Mouse (Mus musculus) midbrain, embryonic 10.5 days (tissue): Measurements from ENCODE around the gene Slc29a3. TPM values are rescaled to one million over a fixed set of nuclear protein-coding genes. Genes with fewer than 3 reads are reported as not detected.
A peak's percentile ranks its signal among the peaks of the same experiment; 100 is the strongest.

Experiments
- DNase-seq: peaks from one replicate; pipeline ENCODE4 v3.0.0-alpha.2; 2017; ENCODE audit warnings: low spot score
- H3K27ac ChIP-seq: fragments of 300-500 bp; sonication (generic); replicated peaks from 2 replicates; pipeline ENCODE4 v1.5.1; 2016; ENCODE audit warnings: mild to moderate bottlenecking
- H3K27me3 ChIP-seq: fragments of 300-500 bp; sonication (generic); 2 replicates; pipeline ENCODE4 v1.6.1; 2016; ENCODE audit warnings: low read depth, mild to moderate bottlenecking; ENCODE audit not compliant: poor library complexity, severe bottlenecking
- H3K36me3 ChIP-seq: fragments of 300-500 bp; sonication (generic); 2 replicates; pipeline ENCODE4 v1.6.1; 2016; ENCODE audit warnings: mild to moderate bottlenecking, moderate library complexity
- H3K4me1 ChIP-seq: fragments of 300-500 bp; sonication (generic); 2 replicates; pipeline ENCODE4 v1.6.1; 2016
- H3K4me3 ChIP-seq: fragments of 300-500 bp; sonication (generic); 2 replicates; pipeline ENCODE4 v1.5.1; 2016; ENCODE audit warnings: mild to moderate bottlenecking, moderate library complexity
- H3K9me3 ChIP-seq: fragments of 300-500 bp; sonication (generic); replicated peaks from 2 replicates; pipeline ENCODE4 v1.6.1; 2016; ENCODE audit warnings: mild to moderate bottlenecking
- WGBS: fragments of 180-500 bp; shearing (Covaris S2); methylation state at CpG from one replicate; pipeline ENCODE4 v1.1.7; 2016; 5-methylcytosine and 5-hydroxymethylcytosine counted together
- polyA plus RNA-seq: library from polyadenylated mRNA; unstranded; fragments of >200 nt; fragmentation: Nextera tagmentation; extraction: Ambion mirVana; gene quantifications from 2 replicates; pipeline ENCODE4 v1.2.1, GENCODE M21; 2016

The Slc29a3 gene
- polyA plus RNA-seq, 1 experiment from 2014 or later = 8.4 TPM

DNA sequence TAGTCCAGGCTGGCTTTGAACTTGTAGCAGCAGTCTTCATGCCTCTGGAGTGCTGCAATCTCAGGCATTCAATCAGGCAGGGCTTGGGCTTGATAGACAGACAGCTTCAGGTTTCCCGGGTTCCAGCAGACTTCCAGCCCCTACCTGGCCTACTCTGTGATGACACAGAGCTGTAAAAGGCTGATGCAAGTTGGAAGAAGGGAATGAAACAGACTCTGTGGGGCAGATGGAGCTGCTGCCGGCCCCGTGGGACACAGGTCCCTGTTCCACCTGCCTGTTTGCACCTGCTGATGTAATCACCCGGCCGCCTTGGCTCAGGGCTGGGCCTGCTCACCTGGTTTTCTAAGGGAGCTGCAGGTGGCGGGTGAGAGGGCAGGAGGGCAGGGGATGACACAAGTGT lies 38.3 kb upstream of the Slc29a3 start:
- Histone ChIP-seq H3K27ac (no peak overlapping the region), H3K27me3 (peaks cover 44% of the 10 kb centered on the region), H3K4me3 (no peak overlapping the region), H3K9me3 (no peaks in the 10 kb centered on the region), H3K4me1 (peaks cover 49% of the 10 kb centered on the region), H3K36me3 (no peaks in the 10 kb centered on the region)
- 91% methylated on average over 6 of the region's 6 CpGs for WGBS
- no peak for DNase-seq

DNA sequence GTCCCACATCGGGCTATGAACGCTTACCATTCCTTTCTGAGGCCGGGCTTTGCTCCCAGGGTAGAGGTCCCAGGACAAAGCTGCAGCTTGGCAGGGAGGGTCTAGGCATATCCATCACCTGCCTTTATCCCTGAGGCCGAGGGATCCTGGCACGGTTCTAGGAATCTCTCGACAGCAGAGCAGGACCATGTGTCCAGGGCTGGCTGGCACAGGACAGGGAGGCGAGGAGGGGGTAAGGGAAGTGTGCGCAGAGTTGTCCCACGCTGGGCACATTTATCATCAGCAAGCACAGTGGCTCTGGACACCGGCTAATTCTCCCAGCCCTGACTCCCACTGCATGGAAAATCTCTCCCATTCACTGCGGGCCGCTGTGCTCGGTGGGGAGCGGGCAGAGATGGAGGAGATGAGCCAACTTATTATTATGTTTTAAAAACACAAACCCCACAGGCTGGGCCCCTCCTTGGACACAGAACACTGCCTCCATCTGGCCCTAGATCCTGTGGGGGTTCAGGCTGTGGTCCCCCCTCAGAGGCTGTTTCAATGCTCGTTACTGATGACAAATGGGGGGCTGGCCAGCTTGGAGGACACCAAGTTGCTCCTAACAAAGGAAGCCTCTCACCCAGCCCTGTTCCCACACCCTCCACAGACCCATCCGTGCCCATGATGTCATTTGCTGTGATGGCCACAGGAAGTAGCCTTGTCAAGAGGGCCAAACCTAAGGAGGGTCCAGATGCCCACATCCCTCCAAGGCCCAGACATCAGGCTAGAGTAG lies 34.9 kb upstream of the Slc29a3 start:
- DNase-seq = no peak
- peaks cover 27% of the 10 kb centered on the region for H3K4me1 ChIP-seq
- WGBS = 86% methylated on average over 16 of the region's 16 CpGs
- H3K27ac ChIP-seq = peak overlapping the region; percentile 33; the same call in 1 of the 2 replicates
- no peaks in the 10 kb centered on the region for H3K36me3 ChIP-seq
- no peak overlapping the region for H3K4me3 ChIP-seq
- H3K27me3 ChIP-seq = peaks cover 14% of the 10 kb centered on the region
- H3K9me3 ChIP-seq = no peaks in the 10 kb centered on the region

DNA sequence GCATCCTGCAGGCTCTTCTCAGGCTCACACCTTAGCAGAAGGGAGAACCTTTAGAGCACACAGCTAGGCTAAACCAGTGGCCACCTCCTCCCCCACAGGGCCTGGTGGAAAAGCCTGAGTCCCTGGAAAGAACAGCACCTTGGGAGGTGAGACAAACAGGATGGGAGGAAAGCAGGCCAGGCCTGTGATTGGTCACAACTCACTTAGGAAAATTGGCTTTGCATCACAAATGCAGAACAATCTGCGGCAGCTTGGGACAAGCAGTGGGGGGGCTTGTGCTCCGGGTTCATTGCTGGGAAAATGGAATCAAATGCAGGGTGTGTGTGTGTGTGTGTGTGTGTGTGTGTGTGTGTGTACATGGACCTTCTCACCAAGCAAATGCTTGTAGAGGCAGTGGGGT lies 31.0 kb upstream of the Slc29a3 start:
- WGBS = 37% methylated on average over 2 of the region's 2 CpGs
- Histone ChIP-seq H3K27me3 (peaks cover 27% of the 10 kb centered on the region), H3K36me3 (no peaks in the 10 kb centered on the region), H3K27ac (no peak overlapping the region), H3K9me3 (no peaks in the 10 kb centered on the region), H3K4me1 (peaks cover 25% of the 10 kb centered on the region), H3K4me3 (no peak overlapping the region)
- no peak for DNase-seq

DNA sequence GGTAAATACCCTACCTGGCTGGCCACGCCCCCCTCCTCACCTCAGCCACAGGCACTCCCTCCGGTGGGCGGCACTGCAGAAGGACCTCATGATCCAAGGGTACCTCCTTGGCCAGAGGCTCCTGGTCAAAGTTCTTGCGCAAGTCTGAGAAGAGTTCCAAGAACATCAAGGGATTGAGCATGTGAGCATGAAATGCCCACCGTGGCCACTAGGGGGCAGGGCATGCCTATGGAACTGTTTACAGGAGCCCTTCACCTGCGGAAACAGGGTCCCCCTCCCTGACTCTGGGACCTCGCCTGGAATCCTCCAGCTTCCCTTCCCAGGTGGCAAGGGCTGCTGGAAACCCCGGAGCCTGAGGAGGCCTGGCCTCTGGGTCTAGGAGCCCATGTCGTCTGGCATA lies 27.0 kb upstream of the Slc29a3 start:
- Histone ChIP-seq H3K4me1 (peaks cover 15% of the 10 kb centered on the region), H3K27me3 (peaks cover 36% of the 10 kb centered on the region), H3K27ac (no peak overlapping the region), H3K9me3 (no peaks in the 10 kb centered on the region), H3K36me3 (peaks cover 4% of the 10 kb centered on the region; the same call in 1 of the 2 replicates), H3K4me3 (no peak overlapping the region)
- 9% methylated on average over 9 of the region's 9 CpGs for WGBS
- DNase-seq = peak; percentile 80

DNA sequence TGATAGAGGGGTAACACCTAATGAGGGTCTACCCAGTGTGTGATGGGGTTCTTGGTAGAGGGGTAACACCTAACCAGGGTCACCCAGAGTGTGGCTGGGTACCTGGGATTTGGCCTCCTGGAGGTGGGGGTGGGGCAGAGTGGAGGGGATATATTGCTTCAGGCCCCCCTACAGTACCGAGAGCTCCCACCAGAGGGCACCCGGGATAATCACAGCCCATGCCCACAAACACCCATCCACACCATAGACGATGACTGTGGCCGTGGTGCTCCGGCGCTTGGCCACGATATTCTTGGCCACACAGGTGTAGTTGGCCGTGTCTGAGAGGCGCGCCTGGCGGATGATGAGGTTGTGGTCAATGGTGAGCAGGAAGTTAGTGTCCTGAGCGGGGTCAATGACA lies 25.9 kb upstream of the Slc29a3 start:
- H3K9me3 ChIP-seq = no peaks in the 10 kb centered on the region
- H3K36me3 ChIP-seq = peaks cover 11% of the 10 kb centered on the region; the same call in 1 of the 2 replicates
- H3K27ac ChIP-seq = no peak overlapping the region
- H3K4me3 ChIP-seq = no peak overlapping the region
- peaks cover 36% of the 10 kb centered on the region for H3K27me3 ChIP-seq
- 72% methylated on average over 12 of the region's 12 CpGs for WGBS
- H3K4me1 ChIP-seq = peaks cover 11% of the 10 kb centered on the region
- DNase-seq = peak; percentile 62

DNA sequence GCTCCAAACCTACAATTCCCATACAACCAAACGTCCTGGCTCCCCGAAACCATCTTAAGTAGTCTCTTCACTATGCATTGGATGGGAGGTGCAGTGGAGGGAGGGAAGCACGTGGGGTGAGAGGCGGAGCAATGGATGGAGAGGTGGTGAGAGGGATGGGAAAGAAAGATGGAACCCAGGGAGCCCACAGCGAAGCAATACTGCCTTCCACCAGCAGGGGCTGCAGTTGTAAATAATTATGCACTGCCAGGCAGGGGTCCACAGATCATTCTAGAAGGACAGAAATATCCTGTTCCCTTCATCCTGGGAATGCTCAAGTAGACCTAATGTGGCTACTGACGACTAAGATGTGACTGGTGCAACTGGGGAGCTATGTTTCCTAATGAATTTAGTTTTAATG lies 22.9 kb upstream of the Slc29a3 start:
- Histone ChIP-seq H3K27me3 (peaks cover 22% of the 10 kb centered on the region), H3K9me3 (no peaks in the 10 kb centered on the region), H3K27ac (no peak overlapping the region), H3K4me3 (no peak overlapping the region), H3K36me3 (peaks cover 11% of the 10 kb centered on the region; the same call in 1 of the 2 replicates), H3K4me1 (peaks cover 8% of the 10 kb centered on the region; the same call in 1 of the 2 replicates)
- no peak for DNase-seq
- WGBS = 78% methylated on average over 6 of the region's 6 CpGs

DNA sequence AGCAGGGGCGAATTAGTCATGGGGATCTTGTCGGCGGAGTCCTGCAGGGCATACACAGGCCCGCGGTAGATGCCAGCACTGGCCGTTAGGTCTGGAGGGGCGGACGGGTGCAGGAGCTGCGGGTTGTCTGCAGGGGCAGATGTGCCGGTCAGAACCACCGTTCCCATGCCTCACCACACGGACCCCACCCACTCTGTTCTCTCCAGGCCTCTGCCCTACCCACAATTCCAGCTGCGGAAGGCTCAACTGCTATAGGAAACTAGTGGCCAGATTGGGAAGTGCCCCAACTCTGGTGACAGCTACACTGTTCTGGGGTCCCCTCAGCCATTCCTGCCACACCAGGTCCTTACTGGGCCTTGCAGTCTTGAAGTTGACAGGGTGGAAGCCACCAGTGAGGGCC lies 22.0 kb upstream of the Slc29a3 start:
- Histone ChIP-seq H3K36me3 (peaks cover 11% of the 10 kb centered on the region; the same call in 1 of the 2 replicates), H3K4me3 (no peak overlapping the region), H3K27me3 (peaks cover 15% of the 10 kb centered on the region; the same call in 1 of the 2 replicates), H3K27ac (no peak overlapping the region), H3K4me1 (peaks cover 3% of the 10 kb centered on the region; the same call in 1 of the 2 replicates), H3K9me3 (no peaks in the 10 kb centered on the region)
- DNase-seq = no peak
- WGBS = 92% methylated on average over 13 of the region's 13 CpGs

DNA sequence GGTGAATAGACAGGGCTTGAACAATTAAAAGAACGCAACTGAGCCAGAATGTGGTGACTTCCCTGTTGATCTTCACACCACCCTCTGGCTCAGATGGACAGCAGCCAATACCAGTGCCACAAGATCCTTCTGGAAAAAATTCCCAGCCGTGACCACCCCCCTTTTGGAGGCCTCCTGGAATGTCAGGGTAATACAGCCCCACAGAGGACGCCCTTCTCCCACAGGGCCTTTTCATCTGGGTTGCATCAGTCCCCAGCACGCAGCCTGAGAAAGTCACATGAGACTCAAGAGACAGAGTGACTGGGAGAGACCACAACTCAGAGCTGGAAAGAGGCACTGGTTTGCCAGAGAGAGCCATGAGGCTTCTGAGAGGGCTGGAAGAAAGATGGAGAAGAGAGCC lies 18.3 kb upstream of the Slc29a3 start:
- peaks cover 11% of the 10 kb centered on the region; the same call in 1 of the 2 replicates for H3K36me3 ChIP-seq

DNA sequence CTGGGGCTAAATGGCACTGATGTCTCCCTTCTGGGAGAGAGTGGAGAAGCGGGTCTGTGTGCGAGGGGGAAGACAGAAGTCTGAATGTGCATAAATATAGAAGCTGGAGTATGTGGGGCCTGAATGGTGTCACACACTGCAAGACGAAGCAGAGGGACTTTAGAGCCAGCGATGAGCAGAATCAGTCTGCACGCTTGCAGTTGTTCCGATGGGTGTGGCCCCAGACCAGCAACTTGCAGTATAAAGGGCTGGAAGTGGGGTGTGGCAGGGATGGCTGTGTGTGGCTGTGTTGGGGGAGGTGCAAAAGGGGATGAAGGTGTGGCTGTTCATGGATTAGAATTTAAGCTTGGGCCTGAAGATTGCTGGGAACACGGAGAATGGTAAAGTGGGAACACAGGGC lies 16.0 kb upstream of the Slc29a3 start:
- no peak overlapping the region for H3K4me3 ChIP-seq
- no peak overlapping the region for H3K27ac ChIP-seq
- H3K4me1 ChIP-seq = no peaks in the 10 kb centered on the region
- no peak for DNase-seq
- no peaks in the 10 kb centered on the region for H3K27me3 ChIP-seq
- no peaks in the 10 kb centered on the region for H3K36me3 ChIP-seq
- 90% methylated on average over 7 of the region's 7 CpGs for WGBS
- H3K9me3 ChIP-seq = no peaks in the 10 kb centered on the region

More for the DNA sequence above, 18.3 kb upstream of the Slc29a3 start:
- no peaks in the 10 kb centered on the region for H3K9me3 ChIP-seq
- 80% methylated on average over 4 of the region's 4 CpGs for WGBS
- no peaks in the 10 kb centered on the region for H3K4me1 ChIP-seq
- no peak for DNase-seq
- 0 out of 2 replicates have a peak overlapping the region, but pooled peaks have one; percentile 3 for H3K27ac ChIP-seq
- H3K27me3 ChIP-seq = no peaks in the 10 kb centered on the region
- no peak overlapping the region for H3K4me3 ChIP-seq

DNA sequence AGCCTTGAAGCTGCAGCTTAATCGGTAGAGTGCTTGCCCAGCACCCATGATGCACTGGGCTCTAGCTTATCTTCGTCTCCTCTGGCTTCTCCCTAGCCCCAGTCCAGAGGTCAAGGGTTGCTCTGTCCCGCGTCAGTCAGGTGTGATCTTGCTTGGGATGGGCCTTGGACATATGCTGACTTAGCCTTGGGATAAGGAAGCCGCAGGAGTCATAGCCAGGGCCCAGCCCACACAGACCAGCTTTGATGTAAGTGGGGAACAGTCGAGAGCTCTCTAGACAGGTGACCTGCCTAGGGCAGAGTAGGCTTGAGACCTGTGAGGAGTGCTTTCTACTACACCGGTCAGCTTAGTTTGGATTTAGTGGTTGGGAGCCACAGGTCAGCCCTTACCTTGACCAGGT lies 14.8 kb upstream of the Slc29a3 start:
- H3K9me3 ChIP-seq = no peaks in the 10 kb centered on the region
- no peak overlapping the region for H3K27ac ChIP-seq
- 92% methylated on average over 7 of the region's 7 CpGs for WGBS
- H3K4me3 ChIP-seq = no peak overlapping the region
- no peaks in the 10 kb centered on the region for H3K36me3 ChIP-seq
- no peak for DNase-seq
- H3K4me1 ChIP-seq = no peaks in the 10 kb centered on the region
- H3K27me3 ChIP-seq = no peaks in the 10 kb centered on the region

DNA sequence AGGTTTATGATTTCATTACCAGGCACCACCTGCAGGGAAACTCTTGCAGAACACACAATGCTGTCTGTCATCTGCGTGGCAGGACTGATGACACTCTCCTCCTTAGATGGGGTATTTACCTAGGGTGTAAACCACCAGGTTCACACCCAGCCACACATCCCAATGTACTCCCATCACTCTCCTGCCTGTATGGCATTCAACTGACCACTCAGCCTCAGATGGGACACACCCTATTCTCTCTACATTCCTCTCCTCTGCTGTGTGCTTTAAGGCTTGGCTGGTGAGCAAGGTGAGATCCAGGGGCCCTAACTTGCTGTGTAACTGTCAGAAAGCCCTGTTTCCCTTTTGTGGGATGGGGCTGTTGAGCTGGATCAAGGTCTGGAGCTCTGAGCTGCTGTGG lies 9.5 kb upstream of the Slc29a3 start:
- Histone ChIP-seq H3K36me3 (no peaks in the 10 kb centered on the region), H3K9me3 (0 out of 2 replicates have a peak, but pooled peaks cover 7% of the 10 kb centered on the region), H3K4me3 (no peak overlapping the region), H3K4me1 (no peaks in the 10 kb centered on the region), H3K27me3 (no peaks in the 10 kb centered on the region), H3K27ac (no peak overlapping the region)
- WGBS = 86% methylated on average over 1 of the region's 1 CpGs
- DNase-seq = no peak

DNA sequence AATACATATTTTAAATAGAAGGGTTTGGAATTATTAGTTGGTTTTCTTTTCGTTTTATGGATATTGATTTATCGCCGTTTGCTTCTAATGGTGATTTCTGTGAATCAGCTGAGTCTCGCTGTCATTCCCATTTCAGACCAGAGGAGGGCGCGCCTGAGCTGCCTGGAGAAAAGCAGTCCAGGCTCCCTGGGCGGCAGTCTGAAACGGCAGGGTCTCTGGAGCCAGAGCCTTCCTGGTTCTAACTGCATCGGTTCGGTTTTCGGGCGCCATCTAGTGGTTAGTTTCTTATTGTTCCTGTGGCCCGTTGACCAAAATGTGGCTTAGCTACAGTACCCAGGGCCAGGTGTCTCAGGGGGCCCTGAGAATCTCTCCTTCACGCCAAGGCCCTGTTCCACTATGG lies 7.8 kb upstream of the Slc29a3 start:
- no peak overlapping the region for H3K4me3 ChIP-seq
- H3K36me3 ChIP-seq = no peaks in the 10 kb centered on the region
- WGBS = 6% methylated on average over 14 of the region's 14 CpGs
- no peaks in the 10 kb centered on the region for H3K27me3 ChIP-seq
- H3K4me1 ChIP-seq = no peaks in the 10 kb centered on the region
- no peak overlapping the region for H3K27ac ChIP-seq
- 0 out of 2 replicates have a peak, but pooled peaks cover 7% of the 10 kb centered on the region for H3K9me3 ChIP-seq
- DNase-seq = peak; percentile 90

DNA sequence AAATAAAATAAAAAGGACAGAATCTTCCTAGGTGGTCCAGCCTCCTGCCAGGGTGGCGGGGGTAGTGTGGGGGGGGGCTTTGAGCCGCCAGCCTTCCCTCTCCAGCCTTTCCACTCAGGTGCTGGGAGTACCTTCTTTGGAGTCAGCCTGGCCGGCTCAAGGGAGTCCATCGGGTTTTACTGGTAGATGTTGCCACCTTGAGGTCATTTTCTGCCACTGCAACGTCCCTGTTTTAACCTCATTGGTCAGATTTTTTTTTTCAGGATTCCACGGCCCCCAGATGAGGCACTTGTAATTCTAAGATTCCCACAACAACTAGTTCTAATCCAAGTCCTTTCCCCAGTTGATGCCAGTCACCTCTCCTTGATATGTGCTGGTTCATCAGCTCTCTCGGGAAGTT lies 4.4 kb upstream of the Slc29a3 start:
- H3K36me3 ChIP-seq = no peaks in the 10 kb centered on the region
- 0 out of 2 replicates have a peak, but pooled peaks cover 7% of the 10 kb centered on the region for H3K9me3 ChIP-seq
- H3K27me3 ChIP-seq = no peaks in the 10 kb centered on the region
- no peak overlapping the region for H3K27ac ChIP-seq
- H3K4me3 ChIP-seq = no peak overlapping the region
- DNase-seq = peak; percentile 58
- 9% methylated on average over 7 of the region's 7 CpGs for WGBS
- peaks cover 13% of the 10 kb centered on the region for H3K4me1 ChIP-seq
